Mouse (Mus musculus) CD4-positive helper T cell, adult 2 months (primary cell): Measurements from ENCODE around the gene Baz2a.
A peak's percentile ranks its signal among the peaks of the same experiment; 100 is the strongest.
"Not testable (repeated sequence)": the region's sequence is repeated elsewhere in the genome, so short reads cannot be mapped to it uniquely, and the experiment has no call there.

ENCODE experiments used
- DNase-seq: peaks from one replicate; pipeline ENCODE4 v3.0.0-alpha.2; 2012; ENCODE audit warnings: low read depth, missing footprints, low spot score

The Baz2a gene

GRCm38 (mm10) chr10:128091564-128092505, at the start of gene Baz2a:
Gene Baz2a, plus strand, starts transcription at chr10:128091577.
- peak; percentile 66 for DNase-seq

- no peak for DNase-seq
Observed at GRCm38 (mm10) chr10:128041636-128042035, 49.7 kb upstream of the Baz2a start.

- DNase-seq, result no peak
Observed at GRCm38 (mm10) chr10:128042466-128042865, 48.9 kb upstream of the Baz2a start.

GRCm38 (mm10) chr10:128043041-128043835, 48.1 kb upstream of the Baz2a start:
- DNase-seq, result no peak

GRCm38 (mm10) chr10:128048157-128048556, 43.2 kb upstream of the Baz2a start:
- DNase-seq, result no peak

- DNase-seq, result no peak
Observed at GRCm38 (mm10) chr10:128049741-128050140, 41.6 kb upstream of the Baz2a start.

GRCm38 (mm10) chr10:128050355-128050754, 41.0 kb upstream of the Baz2a start:
- no peak for DNase-seq

- DNase-seq, result no peak
Observed at GRCm38 (mm10) chr10:128051589-128051988, 39.8 kb upstream of the Baz2a start.

GRCm38 (mm10) chr10:128052136-128052535, 39.2 kb upstream of the Baz2a start:
- DNase-seq, result not testable (repeated sequence)

- DNase-seq, result no peak
Observed at GRCm38 (mm10) chr10:128053001-128053400, 38.4 kb upstream of the Baz2a start.

- no peak for DNase-seq
Observed at GRCm38 (mm10) chr10:128058184-128058583, 33.2 kb upstream of the Baz2a start.

- peak; percentile 97 for DNase-seq
Observed at GRCm38 (mm10) chr10:128058601-128059151, 32.7 kb upstream of the Baz2a start, which contains the start of gene Ptges3. Gene Ptges3, plus strand, starts transcription at chr10:128058954.

- peak; percentile 87 for DNase-seq
Observed at GRCm38 (mm10) chr10:128059207-128059981, 32.0 kb upstream of the Baz2a start.

GRCm38 (mm10) chr10:128061109-128061508, 30.3 kb upstream of the Baz2a start:
- no peak for DNase-seq

GRCm38 (mm10) chr10:128062221-128062989, 29.0 kb upstream of the Baz2a start:
- DNase-seq, result no peak

GRCm38 (mm10) chr10:128066072-128066471, 25.3 kb upstream of the Baz2a start:
- no peak for DNase-seq

- DNase-seq, result no peak
Observed at GRCm38 (mm10) chr10:128069201-128069600, 22.2 kb upstream of the Baz2a start.

- DNase-seq, result not testable (repeated sequence)
Observed at GRCm38 (mm10) chr10:128070432-128070831, 20.9 kb upstream of the Baz2a start.

- not testable (repeated sequence) for DNase-seq
Observed at GRCm38 (mm10) chr10:128078269-128078668, 13.1 kb upstream of the Baz2a start.

- DNase-seq, result peak; percentile 50
Observed at GRCm38 (mm10) chr10:128080496-128080895, 10.9 kb upstream of the Baz2a start.
